8 mouse cellular contexts compared by ENCODE assay signal in genomic region chr17:87531411-87532157, GRCm38 (mm10).
DNase-seq lines count a peak whose midpoint lies in the region; ATAC-seq and TF ChIP-seq lines count a peak whose summit lies in the region.

No protein-coding gene starts in this region.

- H3K4me2 ChIP-seq in embryonic facial prominence, embryonic 15.5 days (replicated peaks) = peak overlapping the region; percentile 69
- peak overlapping the region; percentile 67 for H3K4me2 ChIP-seq in heart, postnatal 0 days (ENCODE audit: low read depth, low read length)
- peak overlapping the region; percentile 71 for H3K4me2 ChIP-seq in stomach, embryonic 16.5 days (ENCODE audit: low read depth, low read length)

- no peaks in the 10 kb centered on the region for H3K36me3 ChIP-seq in embryonic facial prominence, embryonic 15.5 days
- no peaks in the 10 kb centered on the region for H3K36me3 ChIP-seq in heart, postnatal 0 days (replicated peaks; ENCODE audit: control insufficient read depth, insufficient read depth, low read length)
- no peaks in the 10 kb centered on the region for H3K36me3 ChIP-seq in macrophage (ENCODE audit: inconsistent target)
- H3K36me3 ChIP-seq in stomach, embryonic 16.5 days (ENCODE audit: control insufficient read depth, insufficient read depth, low read length) = no peaks in the 10 kb centered on the region

- no peak overlapping the region for H3K9ac ChIP-seq in embryonic facial prominence, embryonic 15.5 days
- peak overlapping the region; percentile 40 for H3K9ac ChIP-seq in heart, postnatal 0 days (replicated peaks; ENCODE audit: low read depth, low read length)
- peak overlapping the region; percentile 65 for H3K9ac ChIP-seq in stomach, embryonic 16.5 days (ENCODE audit: low read length)

- DNase-seq in right cerebral cortex, adult 2 months (ENCODE audit: low spot score in 2 of 2) = peak; percentile 21 to 29
- DNase-seq in right cerebral cortex, postnatal 14 days = no peak
- peak; percentile 65 for DNase-seq in heart, postnatal 0 days (ENCODE audit: low spot score)
- DNase-seq in kidney, postnatal 4 days = peak; percentile 32 to 55
- DNase-seq in B cell, adult 2 months = no peak

- WGBS in embryonic facial prominence, embryonic 15.5 days = 9% methylated on average over 21 of the region's 21 CpGs
- 3% methylated on average over 21 of the region's 21 CpGs for WGBS in heart, postnatal 0 days
- WGBS in macrophage (ENCODE audit: missing documents) = 31% methylated on average over 21 of the region's 21 CpGs
- 6% methylated on average over 21 of the region's 21 CpGs for WGBS in stomach, embryonic 16.5 days

- ATAC-seq in embryonic facial prominence, embryonic 15.5 days (ENCODE audit: insufficient number of reproducible peaks, low FRiP score, low TSS enrichment, low read depth) = no peak
- peak; percentile 22 for ATAC-seq in heart, postnatal 0 days (ENCODE audit: insufficient read depth, low read depth)
- ATAC-seq in stomach, embryonic 16.5 days (ENCODE audit: insufficient read depth, low FRiP score) = peak; percentile 35; the same call in 1 of the 2 replicates

- peaks cover 25% of the 10 kb centered on the region for H3K4me1 ChIP-seq in embryonic facial prominence, embryonic 15.5 days
- H3K4me1 ChIP-seq in heart, postnatal 0 days (ENCODE audit: control insufficient read depth, insufficient read depth) = peaks cover 18% of the 10 kb centered on the region
- H3K4me1 ChIP-seq in stomach, embryonic 16.5 days (ENCODE audit: control insufficient read depth, insufficient read depth, low read length) = peaks cover 29% of the 10 kb centered on the region

- no peaks in the 10 kb centered on the region for H3K79me2 ChIP-seq in macrophage (ENCODE audit: inconsistent target)

- peak overlapping the region; percentile 47 for H3K4me3 ChIP-seq in embryonic facial prominence, embryonic 15.5 days (replicated peaks)
- peak overlapping the region; percentile 33 for H3K4me3 ChIP-seq in heart, postnatal 0 days (ENCODE audit: low read depth, low read length)
- peak overlapping the region; percentile 7; the same call in 1 of the 2 replicates for H3K4me3 ChIP-seq in macrophage (ENCODE audit: inconsistent target)
- peak overlapping the region; percentile 47 for H3K4me3 ChIP-seq in stomach, embryonic 16.5 days (replicated peaks; ENCODE audit: low read length)

- no peak for TF ChIP-seq EP300 in heart, postnatal 0 days (IDR thresholded peaks at IDR 0.05; ENCODE audit: low read depth)

- H3K27me3 ChIP-seq in embryonic facial prominence, embryonic 15.5 days = no peaks in the 10 kb centered on the region
- H3K27me3 ChIP-seq in heart, postnatal 0 days (ENCODE audit: control insufficient read depth, insufficient read depth, low read length) = no peaks in the 10 kb centered on the region
- no peaks in the 10 kb centered on the region for H3K27me3 ChIP-seq in stomach, embryonic 16.5 days (ENCODE audit: control insufficient read depth, insufficient read depth, low read length)

- no peaks in the 10 kb centered on the region for H3K9me3 ChIP-seq in embryonic facial prominence, embryonic 15.5 days (replicated peaks)
- no peaks in the 10 kb centered on the region for H3K9me3 ChIP-seq in heart, postnatal 0 days (replicated peaks; ENCODE audit: control insufficient read depth, low read length)
- H3K9me3 ChIP-seq in stomach, embryonic 16.5 days (replicated peaks; ENCODE audit: control insufficient read depth, low read length) = no peaks in the 10 kb centered on the region

- H3K27ac ChIP-seq in embryonic facial prominence, embryonic 15.5 days (replicated peaks) = peak overlapping the region; percentile 49
- peak overlapping the region; percentile 75 for H3K27ac ChIP-seq in heart, postnatal 0 days (ENCODE audit: low read depth)
- peak overlapping the region; percentile 67 for H3K27ac ChIP-seq in macrophage
- peak overlapping the region; percentile 86 for H3K27ac ChIP-seq in stomach, embryonic 16.5 days (ENCODE audit: low read length)

- no peak for TF ChIP-seq CTCF in heart, postnatal 0 days (IDR thresholded peaks at IDR 0.05; ENCODE audit: low read depth)

Comparison
In these comparisons a context has a peak if more than half of its experiments do, and no peak if none do; other contexts are left out.
1. DNase-seq: peak in right cerebral cortex, adult 2 months (2 of 2), heart, postnatal 0 days (single experiment) and kidney, postnatal 4 days (2 of 2); none in right cerebral cortex, postnatal 14 days (single experiment) and B cell, adult 2 months (0 of 2).
2. Peak in every context shown above with its lines, with median percentiles within 50 percentile points of each other: H3K27ac ChIP-seq, H3K4me2 ChIP-seq and H3K4me3 ChIP-seq.